Mouse (Mus musculus) erythroblast, embryonic 14.5 days (primary cell): ENCODE results near the gene Ptcd1. TPM values are rescaled to one million over a fixed set of nuclear protein-coding genes. Genes with fewer than 3 reads are reported as not detected.
"Not testable (repeated sequence)": the region's sequence is repeated elsewhere in the genome, so short reads cannot be mapped to it uniquely, and the experiment has no call there.

Source experiments
- H3K27me3 ChIP-seq: 2 replicates; pipeline ENCODE4 v1.6.1; 2012; ENCODE audit warnings: inconsistent platforms; ENCODE audit not compliant: control insufficient read depth
- H3K36me3 ChIP-seq: 2 replicates; pipeline ENCODE4 v1.6.1; 2012; ENCODE audit warnings: mild to moderate bottlenecking, inconsistent platforms; ENCODE audit not compliant: control insufficient read depth
- H3K4me1 ChIP-seq: 2 replicates; pipeline ENCODE4 v1.6.1; 2012; ENCODE audit warnings: inconsistent platforms; ENCODE audit not compliant: control insufficient read depth
- H3K4me3 ChIP-seq: replicated peaks from 2 replicates; pipeline ENCODE3; 2012; ENCODE audit warnings: moderate library complexity, mild to moderate bottlenecking, inconsistent platforms
- H3K9me3 ChIP-seq: 2 replicates; pipeline ENCODE4 v1.6.1; 2012; ENCODE audit warnings: low read length, inconsistent platforms, mixed read lengths; ENCODE audit not compliant: control insufficient read depth
- GATA1 ChIP-seq: IDR thresholded peaks from 2 replicates; pipeline ENCODE4 v1.6.1; 2012; ENCODE audit warnings: low read length, inconsistent platforms, mixed read lengths
- TAL1 ChIP-seq: IDR thresholded peaks from 3 replicates; pipeline ENCODE4 v1.6.1; 2012; ENCODE audit warnings: low read length, inconsistent platforms, mixed read lengths
- polyA plus RNA-seq: library from polyadenylated mRNA; stranded (reverse); fragments of >175 nt; gene quantifications from 2 replicates; pipeline ENCODE4 v1.2.3, GENCODE M21; 2012

Gene Ptcd1
- polyA plus RNA-seq, 1 experiment, result 1.1 TPM

- Histone ChIP-seq H3K27me3 (peaks cover 31% of the 10 kb centered on the region), H3K4me1 (peaks cover 33% of the 10 kb centered on the region), H3K4me3 (peak overlapping the region; percentile 65), H3K9me3 (no peaks in the 10 kb centered on the region), H3K36me3 (peaks cover 22% of the 10 kb centered on the region)
- no peak for TF ChIP-seq TAL1
- no peak for TF ChIP-seq GATA1
Observed at GRCm38 (mm10) chr5:145113416-145113815, 53.5 kb downstream of the Ptcd1 start.

- TF ChIP-seq TAL1, result no peak
- no peak for TF ChIP-seq GATA1
- peaks cover 31% of the 10 kb centered on the region for H3K27me3 ChIP-seq
- no peaks in the 10 kb centered on the region for H3K9me3 ChIP-seq
- peaks cover 31% of the 10 kb centered on the region for H3K36me3 ChIP-seq
- peaks cover 33% of the 10 kb centered on the region for H3K4me1 ChIP-seq
- H3K4me3 ChIP-seq, result no peak overlapping the region
Observed at GRCm38 (mm10) chr5:145112566-145112965, 54.3 kb downstream of the Ptcd1 start.

GRCm38 (mm10) chr5:145110401-145110800 lies 56.5 kb downstream of the Ptcd1 start:
- Histone ChIP-seq H3K4me3 (no peak overlapping the region), H3K27me3 (peaks cover 18% of the 10 kb centered on the region), H3K4me1 (peaks cover 33% of the 10 kb centered on the region), H3K9me3 (no peaks in the 10 kb centered on the region), H3K36me3 (peaks cover 53% of the 10 kb centered on the region)
- no peak for TF ChIP-seq TAL1
- no peak for TF ChIP-seq GATA1

GRCm38 (mm10) chr5:145105694-145106275 lies 61.1 kb downstream of the Ptcd1 start:
- peaks cover 96% of the 10 kb centered on the region for H3K36me3 ChIP-seq
- no peaks in the 10 kb centered on the region for H3K27me3 ChIP-seq
- H3K4me1 ChIP-seq, result peaks cover 24% of the 10 kb centered on the region
- peaks cover 5% of the 10 kb centered on the region; the same call in 1 of the 2 replicates for H3K9me3 ChIP-seq
- H3K4me3 ChIP-seq, result no peak overlapping the region
- TF ChIP-seq TAL1, result no peak
- TF ChIP-seq GATA1, result no peak

DNA sequence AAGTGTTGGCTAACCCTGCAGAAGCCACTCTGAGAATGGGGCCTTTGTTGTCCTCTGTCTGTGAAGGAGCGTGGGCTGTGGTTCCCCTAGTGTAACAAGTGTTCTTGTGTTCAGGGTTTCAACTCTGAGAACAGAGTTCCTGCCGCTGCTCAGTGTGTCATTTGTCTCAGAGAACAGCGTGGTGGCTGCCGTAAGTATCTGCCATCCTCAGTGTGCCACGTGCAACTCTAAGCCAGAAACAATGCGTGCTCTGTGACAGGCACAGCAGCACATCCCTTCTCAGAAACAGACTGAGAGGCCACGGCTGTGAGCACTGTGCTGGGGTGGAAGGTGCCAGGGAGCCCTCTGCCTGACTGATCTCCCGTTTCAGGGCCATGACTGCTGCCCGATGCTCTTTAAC lies 62.6 kb downstream of the Ptcd1 start:
- TF ChIP-seq GATA1 (no peak), TAL1 (no peak)

GRCm38 (mm10) chr5:145102706-145103105 lies 64.2 kb downstream of the Ptcd1 start:
- Histone ChIP-seq H3K27me3 (no peaks in the 10 kb centered on the region), H3K36me3 (peaks cover 96% of the 10 kb centered on the region), H3K9me3 (peaks cover 5% of the 10 kb centered on the region; the same call in 1 of the 2 replicates), H3K4me1 (peaks cover 6% of the 10 kb centered on the region), H3K4me3 (no peak overlapping the region)
- TF ChIP-seq TAL1 (no peak), GATA1 (no peak)

More for the DNA sequence above, 62.6 kb downstream of the Ptcd1 start:
- Histone ChIP-seq H3K36me3 (peaks cover 96% of the 10 kb centered on the region), H3K27me3 (no peaks in the 10 kb centered on the region), H3K9me3 (peaks cover 5% of the 10 kb centered on the region; the same call in 1 of the 2 replicates), H3K4me3 (no peak overlapping the region), H3K4me1 (peaks cover 11% of the 10 kb centered on the region)

GRCm38 (mm10) chr5:145101451-145101850 lies 65.5 kb downstream of the Ptcd1 start:
- H3K27me3 ChIP-seq, H3K4me3 ChIP-seq, H3K4me1 ChIP-seq, H3K9me3 ChIP-seq: not testable (repeated sequence)
- peaks cover 96% of the 10 kb centered on the region for H3K36me3 ChIP-seq

DNA sequence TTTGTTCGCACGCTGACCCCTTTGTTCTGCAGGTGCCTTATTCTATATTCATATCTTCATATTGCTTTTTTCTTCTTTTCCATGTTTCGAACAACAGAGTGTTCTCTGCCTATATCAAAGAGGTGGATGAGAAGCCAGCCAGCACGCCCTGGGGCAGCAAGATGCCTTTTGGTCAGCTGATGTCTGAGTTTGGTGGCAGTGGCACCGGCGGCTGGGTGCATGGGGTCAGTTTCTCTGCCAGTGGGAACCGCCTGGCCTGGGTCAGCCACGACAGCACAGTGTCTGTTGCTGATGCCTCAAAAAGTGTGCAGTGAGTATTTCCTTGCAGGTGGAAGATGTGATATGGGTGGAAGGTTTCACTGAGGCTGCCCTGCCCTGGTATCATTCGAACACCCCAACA lies 65.9 kb downstream of the Ptcd1 start:
- Histone ChIP-seq H3K27me3 (no peaks in the 10 kb centered on the region), H3K4me1 (peaks cover 6% of the 10 kb centered on the region), H3K9me3 (peaks cover 5% of the 10 kb centered on the region; the same call in 1 of the 2 replicates), H3K4me3 (no peak overlapping the region), H3K36me3 (peaks cover 96% of the 10 kb centered on the region)
- TF ChIP-seq GATA1 (no peak), TAL1 (no peak)

DNA sequence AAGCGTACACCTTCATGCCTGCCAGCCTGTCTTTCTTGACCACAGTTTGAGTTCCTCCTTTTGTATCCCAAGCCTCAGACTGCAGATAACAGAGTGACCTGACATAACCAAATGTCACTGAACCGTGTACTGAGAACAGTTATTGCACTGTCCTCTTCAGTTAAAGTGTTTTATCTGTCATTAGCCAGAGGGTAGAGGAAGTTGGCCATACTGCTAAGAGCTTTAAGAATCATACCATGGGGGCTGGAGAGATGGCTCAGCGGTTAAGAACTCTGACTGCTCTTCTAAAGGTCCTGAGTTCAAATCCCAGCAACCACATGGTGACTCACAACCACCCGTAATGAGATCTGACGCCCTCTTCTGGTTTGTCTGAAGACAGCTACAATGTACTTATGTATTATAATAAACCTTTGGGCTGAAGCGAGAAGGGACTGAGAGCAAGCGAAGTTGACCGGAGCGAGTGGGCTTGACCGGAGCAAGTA lies 68.5 kb downstream of the Ptcd1 start:
- H3K36me3 ChIP-seq, result peaks cover 94% of the 10 kb centered on the region
- TF ChIP-seq GATA1 (no peak), TAL1 (no peak)
- H3K27me3 ChIP-seq, result no peaks in the 10 kb centered on the region
- H3K9me3 ChIP-seq, result peaks cover 5% of the 10 kb centered on the region; the same call in 1 of the 2 replicates
- H3K4me3 ChIP-seq, result no peak overlapping the region
- peaks cover 6% of the 10 kb centered on the region for H3K4me1 ChIP-seq

Other genes starting within 250 kb of the Ptcd1 start
- gene Smurf1, start 201.3 kb downstream of the Ptcd1 start, polyA plus RNA-seq, result 0.01 TPM in 2 replicates
- gene Gm4871, start 134.4 kb downstream of the Ptcd1 start, polyA plus RNA-seq, result not detected in 2 replicates
- gene 1700018F24Rik, start 124.1 kb downstream of the Ptcd1 start, polyA plus RNA-seq, result not detected in 2 replicates
- gene Arpc1a, start 83.3 kb downstream of the Ptcd1 start, polyA plus RNA-seq, result 2.7 and 3.0 TPM in 2 replicates
- gene Kpna7, start 83.1 kb downstream of the Ptcd1 start, polyA plus RNA-seq, result not detected in 2 replicates
- 5.7 and 6.2 TPM in 2 replicates for gene Arpc1b, start 52.9 kb downstream of the Ptcd1 start, polyA plus RNA-seq
- gene Pdap1, start 26.9 kb downstream of the Ptcd1 start, polyA plus RNA-seq, result 23.4 and 39.5 TPM in 2 replicates
- gene Bud31, start 26.7 kb downstream of the Ptcd1 start, polyA plus RNA-seq, result 2.2 and 3.0 TPM in 2 replicates
- gene Cpsf4, start 105 bp upstream of the Ptcd1 start, polyA plus RNA-seq, result 7.8 and 8.9 TPM in 2 replicates
- 8.3 and 21.1 TPM in 2 replicates for gene Atp5j2, start 25.0 kb upstream of the Ptcd1 start, polyA plus RNA-seq
- gene Zkscan14, start 34.8 kb upstream of the Ptcd1 start, polyA plus RNA-seq, result 1.3 and 2.0 TPM in 2 replicates
- 0.13 and 0.15 TPM in 2 replicates for gene Zkscan5, start 37.5 kb upstream of the Ptcd1 start, polyA plus RNA-seq
- gene Zfp655, start 64.6 kb upstream of the Ptcd1 start, polyA plus RNA-seq, result 0.87 and 1.1 TPM in 2 replicates
- 1.3 and 1.7 TPM in 2 replicates for gene Zscan25, start 113.4 kb upstream of the Ptcd1 start, polyA plus RNA-seq
- gene Cyp3a57, start 178.2 kb upstream of the Ptcd1 start, polyA plus RNA-seq, result not detected in 2 replicates